Mouse (Mus musculus): ENCODE data around the gene Ccdc34.

Gene Ccdc34

DNA sequence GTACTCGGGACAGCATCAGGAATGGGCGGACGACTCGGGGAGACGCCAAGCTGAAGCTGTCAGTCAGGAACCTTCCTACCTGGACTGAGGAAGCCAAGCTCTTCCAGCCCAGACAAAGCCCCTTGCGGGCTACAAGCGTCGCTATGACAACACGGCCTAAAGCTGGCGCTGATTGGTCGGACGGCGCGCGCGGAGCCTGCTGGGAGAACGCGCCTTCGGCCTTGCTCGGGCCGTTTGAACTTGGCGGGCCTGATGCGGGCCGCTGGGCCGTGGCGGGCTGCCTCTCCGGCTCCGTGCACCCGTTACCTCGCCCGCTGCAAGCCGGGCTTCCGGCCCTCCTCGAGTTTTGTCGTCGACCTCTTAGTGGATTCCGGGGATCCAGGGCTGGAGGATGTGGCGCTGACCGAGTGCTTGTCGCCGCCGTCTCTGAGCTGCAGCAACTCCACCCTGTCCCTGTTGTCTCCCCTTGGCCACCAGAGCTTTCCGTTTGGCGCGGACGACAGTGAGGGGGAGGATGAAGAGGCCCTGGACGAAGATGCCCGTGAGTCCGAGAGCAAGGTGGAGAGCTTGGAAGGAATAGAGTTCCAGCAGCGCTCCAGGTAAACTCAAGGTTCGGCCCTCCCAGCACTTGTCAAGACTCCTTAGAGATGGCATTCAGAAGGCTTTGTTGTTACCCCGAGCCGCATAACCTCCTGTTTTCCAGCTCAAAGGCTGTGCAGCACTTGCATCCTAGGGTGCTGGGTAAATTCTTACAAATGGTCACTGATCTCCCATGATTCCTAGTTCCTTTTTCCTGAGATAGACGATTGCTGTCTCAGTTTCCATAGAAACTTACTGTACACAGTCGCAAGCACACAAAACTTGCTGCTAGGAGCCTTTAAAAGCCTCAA, at the start of gene Ccdc34:
Gene Ccdc34, plus strand, starts transcription at position 202 of the 890 bp plus-strand sequence.
- DNase-seq, result peak; percentile 95 to 96

DNA sequence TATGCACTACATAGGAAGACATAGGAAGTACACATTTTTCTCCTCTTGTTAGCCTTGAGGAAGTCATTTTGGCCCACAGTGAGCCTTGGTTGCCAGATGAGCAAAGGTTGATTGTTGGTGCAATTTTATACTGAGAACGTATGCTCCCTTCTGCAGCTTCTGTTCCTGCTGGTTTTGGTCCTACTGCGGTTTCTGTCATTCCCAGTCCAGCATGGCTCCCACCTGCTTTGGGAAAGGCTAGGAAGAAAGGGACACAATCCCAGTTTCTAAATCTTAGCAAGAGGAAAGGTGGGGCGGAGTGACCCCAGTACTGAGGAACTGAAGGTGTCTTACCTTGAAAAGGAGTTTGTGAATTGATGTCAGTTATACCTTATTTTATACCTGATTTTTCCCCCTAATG, 48.2 kb upstream of the Ccdc34 start:
- no peak for DNase-seq

DNA sequence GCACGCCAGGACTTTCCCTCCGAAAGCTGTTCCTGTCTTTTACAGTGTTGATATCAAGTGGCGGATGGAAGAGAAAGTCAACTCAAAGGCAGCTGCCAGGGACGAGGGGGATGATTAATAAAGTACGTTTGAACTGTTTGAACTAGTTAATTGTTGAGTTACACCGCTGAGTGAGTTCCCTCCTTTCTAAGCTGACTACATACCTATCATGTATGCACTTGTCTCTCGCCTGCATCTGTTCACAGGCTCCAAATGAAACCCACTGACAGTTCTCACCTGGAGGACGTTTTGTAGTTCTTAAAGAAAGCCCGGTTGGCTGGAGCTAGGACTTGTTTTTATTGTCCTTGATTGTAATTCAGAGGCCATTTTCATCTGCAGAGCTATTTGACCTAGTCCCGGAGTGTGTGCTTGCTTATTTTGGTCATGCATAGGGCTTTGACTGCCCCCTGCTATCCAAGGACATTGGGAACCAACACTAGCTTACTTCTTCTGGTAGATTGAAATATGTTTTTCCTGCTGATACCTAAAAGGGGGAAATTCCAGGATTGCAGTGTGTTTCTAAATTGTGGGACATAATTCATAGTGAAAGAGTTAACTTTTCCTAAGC, 47.6 kb upstream of the Ccdc34 start:
- DNase-seq, result no peak

DNA sequence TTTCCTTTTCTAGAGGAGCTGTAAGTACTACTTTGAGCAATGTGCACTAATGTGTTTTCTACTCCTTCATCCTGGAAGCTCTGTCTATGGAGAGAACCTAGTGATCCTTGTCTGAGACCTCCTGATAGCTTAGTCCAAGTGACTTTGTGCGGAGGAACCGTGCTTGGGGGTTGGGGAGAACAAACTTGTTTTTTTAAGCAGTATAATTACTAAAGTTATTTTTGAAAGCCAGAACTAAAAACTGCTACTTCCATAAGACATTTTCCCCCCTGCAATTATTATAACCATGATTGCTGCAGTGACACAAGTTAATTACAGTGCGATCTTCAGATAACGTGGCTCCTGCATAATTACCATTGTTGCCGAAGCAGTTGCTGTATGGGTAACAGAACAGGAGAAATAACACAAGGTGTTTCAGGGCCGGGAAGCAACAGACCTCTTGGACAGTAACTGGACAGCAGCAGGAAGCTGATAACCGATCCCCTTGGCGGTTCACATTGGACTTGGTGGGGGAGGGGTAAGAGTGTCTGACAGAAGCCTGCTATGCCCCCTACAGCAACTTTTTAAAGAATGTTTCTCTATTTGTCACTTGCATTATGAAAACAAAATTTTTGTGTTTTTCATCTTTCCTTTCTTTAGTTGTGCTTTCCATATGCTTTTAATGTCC, 46.7 kb upstream of the Ccdc34 start:
- peak; percentile 20 to 38 for DNase-seq

DNA sequence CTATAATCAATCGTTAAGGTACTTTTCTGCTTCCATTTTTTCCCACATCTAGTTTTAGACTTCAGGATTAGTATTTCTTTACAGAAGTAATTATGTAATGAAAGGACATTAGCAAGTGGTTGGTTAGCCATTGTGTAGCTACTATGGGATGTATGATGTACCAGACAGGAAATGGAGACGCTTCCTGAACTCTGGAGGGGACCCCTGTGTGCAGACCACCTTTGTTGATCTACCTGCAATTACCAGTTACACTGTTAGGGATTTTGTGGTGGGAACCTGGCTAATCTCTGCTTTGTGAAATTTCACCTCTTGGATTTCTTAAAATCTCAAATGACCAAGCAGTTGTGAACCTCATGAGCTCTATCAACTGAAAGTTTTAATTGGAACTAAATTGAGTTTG, 45.3 kb upstream of the Ccdc34 start:
- no peak for DNase-seq

DNA sequence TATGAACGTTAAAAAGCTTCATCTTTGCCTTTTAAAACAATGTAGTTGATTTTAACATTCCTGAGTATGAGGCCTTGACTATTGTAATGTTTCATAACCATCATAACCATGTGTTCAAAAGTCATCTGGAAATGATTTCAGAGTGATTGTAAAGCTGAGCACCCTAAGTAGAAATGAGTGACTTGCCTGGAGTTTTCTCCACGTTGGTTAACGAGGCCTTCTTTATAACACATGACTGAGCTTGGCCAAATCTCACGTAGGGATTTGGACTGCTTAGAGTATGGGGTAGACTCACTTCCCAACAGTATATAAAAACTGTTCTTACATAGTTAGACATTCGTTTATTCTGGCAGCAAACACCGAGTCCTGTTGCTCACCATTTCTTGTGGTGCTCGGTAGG, 44.7 kb upstream of the Ccdc34 start:
- no peak for DNase-seq

DNA sequence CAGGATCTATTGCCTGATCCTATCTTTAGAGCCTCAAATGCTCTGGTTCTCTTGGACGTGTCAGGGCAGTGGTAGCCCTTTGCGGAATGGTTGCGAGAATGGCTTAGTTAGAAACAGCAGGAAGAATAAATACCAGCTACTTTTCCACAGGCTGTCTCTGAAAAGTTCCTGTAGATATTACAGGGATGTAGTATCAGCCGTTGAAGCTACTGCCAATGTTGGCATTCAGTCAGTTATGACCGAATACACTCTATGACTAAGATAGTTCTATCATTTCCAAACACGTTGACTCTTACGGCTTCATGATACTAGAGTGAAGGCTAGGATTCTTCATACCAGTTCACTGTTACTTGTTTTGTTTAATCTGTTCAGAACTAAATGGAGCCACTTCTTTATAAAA, 42.8 kb upstream of the Ccdc34 start:
- DNase-seq, result no peak

DNA sequence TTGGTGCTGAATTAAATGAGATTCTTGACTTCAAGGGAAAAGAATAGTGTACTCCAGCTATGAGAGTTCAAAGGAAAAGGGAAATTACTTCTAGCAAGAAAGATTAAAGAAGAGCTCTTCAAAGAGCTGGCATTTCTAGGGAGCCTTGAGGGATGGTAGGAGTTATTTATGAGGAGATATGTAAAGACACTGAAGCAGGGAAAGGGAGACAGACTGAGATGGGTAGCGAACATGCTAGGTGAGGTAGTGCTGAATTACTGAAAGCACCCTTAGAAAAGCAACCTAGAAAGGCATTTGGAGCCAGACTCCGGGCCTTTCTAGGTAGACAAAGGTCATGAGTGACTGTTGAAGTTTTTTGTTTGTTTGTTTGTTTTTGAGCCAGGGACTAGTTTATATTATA, 41.4 kb upstream of the Ccdc34 start:
- DNase-seq, result no peak

DNA sequence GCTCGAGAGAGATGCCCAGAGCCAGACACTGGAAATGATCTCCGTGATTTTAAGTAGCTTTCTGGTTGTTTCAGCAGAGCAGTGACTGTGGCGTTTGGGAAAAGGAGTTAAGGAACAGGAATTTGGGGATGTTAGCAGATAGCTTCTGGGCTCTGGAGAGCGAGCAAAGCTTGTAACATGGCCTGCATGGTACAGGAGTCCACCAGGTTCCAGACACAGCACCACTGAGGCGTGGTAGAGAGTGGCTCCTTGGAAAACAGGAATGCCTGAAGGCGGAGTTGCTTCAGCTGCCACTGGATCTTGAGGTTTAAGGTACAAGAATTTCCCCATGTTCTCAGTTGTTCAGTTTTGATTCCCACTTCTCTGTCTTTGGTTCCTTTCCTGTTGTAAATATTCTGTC, 40.3 kb upstream of the Ccdc34 start:
- DNase-seq, result no peak

DNA sequence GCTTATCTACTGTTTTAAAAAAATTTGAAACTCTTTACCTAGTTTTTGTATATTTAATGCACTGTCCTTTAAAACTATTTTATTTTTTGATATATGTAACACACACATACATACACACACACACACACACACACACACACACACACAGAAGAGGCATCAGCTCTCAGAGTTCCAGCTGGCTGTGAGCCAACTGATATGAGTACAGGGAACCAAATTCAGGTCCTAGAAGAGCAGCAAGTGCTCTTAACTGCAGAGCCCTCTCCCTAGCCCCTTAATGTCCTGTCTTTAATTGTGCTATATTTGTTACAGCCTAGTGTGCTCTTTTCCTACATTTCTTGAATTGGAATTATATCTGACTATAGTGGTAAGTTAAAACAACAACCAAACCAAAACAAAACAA, 38.4 kb upstream of the Ccdc34 start:
- peak; percentile 59 to 64 for DNase-seq

DNA sequence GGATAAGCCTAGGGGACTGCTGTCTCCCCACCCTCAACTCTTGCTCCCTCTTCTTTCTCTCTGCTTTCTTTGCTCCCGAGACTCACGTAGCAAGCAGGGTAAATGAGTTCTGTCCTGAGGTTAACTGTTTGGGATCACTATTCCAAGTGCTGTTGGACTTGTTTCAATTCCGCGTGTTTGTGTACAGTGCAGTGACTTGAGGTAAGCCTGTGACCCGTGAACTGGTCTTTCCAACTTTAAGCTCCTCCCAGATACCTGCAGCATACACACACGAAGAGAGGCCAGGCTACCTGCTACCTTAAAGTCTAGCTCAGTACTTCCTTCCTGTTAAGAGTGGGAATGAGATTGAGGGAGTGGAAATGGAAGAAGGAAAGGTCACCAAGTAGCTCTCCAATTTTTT, 34.2 kb upstream of the Ccdc34 start:
- no peak for DNase-seq

DNA sequence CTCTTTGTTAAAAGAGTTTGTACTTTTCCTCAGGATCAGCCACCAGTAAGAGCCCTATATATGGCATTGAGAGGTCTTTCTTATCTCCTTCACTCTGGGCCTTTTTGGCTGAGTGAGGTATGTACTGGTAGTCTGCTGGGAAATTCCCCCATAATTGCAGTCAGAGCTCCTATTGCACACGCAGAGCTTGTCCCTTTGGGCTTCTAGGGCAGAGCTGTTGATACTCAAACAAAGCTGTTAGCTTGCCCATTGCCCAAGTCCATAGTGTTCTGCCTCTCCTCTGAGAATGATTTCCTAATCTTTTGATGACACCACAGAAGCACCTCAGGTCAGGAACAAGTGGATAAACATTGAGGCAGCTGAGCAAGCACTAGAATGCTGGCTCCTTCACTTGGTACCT, 32.7 kb upstream of the Ccdc34 start:
- DNase-seq, result no peak

DNA sequence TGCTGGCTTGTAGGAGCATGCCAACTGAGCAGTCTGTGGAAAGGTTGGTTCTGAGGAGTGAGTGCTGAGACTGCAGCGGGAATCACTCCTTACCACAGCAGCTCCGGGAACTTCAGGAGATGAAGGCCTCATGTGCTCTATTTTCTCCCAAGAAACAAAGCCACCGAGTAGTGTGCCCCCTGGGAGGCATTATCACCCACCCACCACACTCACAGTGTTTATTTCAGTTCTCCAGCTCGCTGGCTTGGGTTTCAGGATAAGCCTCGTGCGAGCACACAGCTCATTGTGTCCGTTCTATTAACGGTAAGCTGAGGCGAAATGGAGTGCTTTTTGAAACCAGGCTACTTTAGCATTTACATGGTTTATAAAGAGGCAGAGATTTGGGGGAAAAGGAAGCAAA, 32.1 kb upstream of the Ccdc34 start:
- DNase-seq, result no peak

DNA sequence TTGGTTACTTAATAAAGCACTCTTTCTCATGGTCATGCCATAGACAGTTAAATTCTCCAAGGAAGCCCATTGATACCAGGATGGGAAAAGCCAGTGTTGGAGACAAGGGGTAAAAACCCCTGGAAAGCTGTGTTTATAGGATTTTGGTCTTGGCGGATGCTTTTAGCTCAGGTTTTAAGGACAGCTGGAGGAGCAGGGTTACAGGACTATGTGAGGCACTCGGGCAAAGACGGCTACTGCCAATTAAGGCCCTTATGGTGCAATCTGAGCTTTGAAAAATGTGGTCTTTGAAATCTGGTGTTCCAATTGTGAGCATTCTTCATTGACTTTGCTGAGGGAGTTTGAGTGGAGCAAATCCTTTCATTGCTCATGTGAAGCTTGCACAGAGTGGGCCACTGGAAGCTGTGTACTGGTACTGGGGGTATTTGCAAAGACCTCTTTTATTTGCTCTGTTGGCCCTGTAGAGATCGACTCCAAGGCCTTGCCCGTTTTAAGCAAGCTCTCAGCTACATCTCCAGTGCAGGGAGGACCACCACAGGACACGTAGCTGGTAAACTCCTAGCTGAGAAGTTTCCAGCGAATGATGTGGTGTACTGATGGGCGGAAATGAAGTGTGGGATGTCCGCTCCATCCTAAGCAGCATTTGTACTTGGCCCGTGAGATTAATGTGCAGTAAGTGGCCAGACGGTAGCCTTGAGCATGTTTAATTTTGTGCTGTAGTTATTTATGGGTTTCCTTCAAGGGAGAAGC, 31.4 kb upstream of the Ccdc34 start:
- no peak for DNase-seq

DNA sequence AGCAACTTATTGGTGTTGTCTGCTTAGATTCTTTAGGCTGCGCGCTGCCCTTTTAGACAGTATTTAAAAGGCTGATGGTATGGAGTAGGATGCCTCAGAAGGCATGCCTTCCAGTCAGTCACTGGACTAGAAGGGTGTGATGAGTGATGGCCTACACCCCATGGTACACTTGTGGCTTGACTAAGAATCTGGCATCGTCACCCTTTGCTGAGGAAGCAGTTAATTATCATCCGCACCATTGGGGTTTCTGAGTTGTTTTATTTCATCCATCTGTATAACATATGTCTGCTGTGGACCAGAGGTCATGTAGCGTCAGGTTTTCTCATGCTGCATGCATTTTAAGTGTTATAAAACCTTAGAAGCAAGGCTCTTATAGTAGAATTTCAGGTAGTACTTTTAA, 29.7 kb upstream of the Ccdc34 start:
- DNase-seq, result no peak

DNA sequence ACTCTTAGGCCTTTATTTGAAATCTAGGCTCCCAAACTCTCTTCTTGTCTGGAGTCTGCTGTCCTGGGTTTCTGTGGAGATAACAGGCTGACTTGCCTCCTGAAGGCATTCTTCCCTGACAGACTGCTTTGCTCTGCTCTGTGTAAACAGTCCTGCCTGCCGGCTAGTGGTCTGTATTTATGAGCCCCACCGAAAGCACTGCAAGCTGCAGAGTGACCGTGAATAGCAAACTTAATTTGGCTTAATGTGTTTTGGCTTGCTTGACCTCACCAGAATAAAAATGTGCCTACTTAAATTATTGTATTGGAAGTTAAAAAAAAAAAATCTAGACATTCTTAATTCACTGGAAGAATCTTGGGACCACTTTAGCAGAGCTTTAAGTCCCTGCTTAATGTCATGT, 28.4 kb upstream of the Ccdc34 start:
- no peak for DNase-seq

DNA sequence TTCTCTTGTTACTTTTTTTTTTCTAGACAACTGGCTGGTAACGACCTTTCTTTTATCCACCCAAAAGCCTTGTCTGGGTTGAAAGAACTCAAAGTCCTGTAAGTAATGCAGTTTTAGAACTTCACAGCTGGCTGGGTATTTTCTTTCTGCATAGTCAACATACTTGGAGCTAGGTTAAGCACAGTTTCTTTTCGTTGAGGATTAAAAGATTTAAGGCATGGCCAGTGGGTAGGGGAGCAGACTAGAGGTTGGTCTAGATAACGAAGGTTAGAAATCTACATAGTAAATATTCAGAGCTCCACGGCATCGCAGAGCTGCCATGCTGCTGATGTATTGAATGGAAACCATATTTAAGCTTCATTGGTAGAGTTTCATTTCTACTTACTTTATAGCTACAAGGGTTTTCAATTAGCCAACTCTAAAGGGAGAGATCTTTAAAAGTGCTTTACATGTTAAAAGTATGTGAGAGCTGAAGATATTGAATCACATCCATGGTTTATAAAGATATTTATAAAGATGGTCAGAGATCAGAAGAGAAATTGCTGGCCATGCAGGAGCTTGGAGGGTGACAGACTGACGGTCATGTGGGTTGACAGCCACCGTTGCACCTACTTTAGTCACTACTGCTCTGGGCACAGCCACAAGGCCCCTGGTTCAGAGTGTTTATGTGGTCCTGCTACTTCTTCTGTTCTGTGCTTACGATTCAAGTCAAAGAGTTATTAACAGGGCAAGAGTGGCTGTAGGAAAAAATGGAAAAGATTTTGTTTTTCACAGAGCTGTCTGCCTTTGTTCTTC, 27.7 kb upstream of the Ccdc34 start:
- DNase-seq, result no peak

DNA sequence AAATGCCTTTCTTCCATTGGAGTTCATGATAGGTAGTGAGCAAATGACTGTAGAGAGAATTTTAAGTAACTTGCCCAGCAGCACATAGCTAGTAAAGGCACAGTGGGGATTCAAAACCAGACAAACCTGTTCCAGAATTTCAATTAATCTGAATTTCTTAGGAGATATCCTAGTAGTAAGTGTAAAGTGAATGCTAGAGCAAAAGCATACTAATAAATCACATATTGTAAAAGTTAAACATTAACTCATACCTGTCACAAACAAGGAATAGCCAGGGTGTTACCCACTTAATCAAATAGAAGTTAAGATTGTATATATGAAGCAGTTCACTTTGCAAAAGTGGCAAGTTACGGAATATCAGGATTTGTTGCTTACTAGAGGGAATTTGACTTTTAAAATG, 25.9 kb upstream of the Ccdc34 start:
- DNase-seq, result no peak

DNA sequence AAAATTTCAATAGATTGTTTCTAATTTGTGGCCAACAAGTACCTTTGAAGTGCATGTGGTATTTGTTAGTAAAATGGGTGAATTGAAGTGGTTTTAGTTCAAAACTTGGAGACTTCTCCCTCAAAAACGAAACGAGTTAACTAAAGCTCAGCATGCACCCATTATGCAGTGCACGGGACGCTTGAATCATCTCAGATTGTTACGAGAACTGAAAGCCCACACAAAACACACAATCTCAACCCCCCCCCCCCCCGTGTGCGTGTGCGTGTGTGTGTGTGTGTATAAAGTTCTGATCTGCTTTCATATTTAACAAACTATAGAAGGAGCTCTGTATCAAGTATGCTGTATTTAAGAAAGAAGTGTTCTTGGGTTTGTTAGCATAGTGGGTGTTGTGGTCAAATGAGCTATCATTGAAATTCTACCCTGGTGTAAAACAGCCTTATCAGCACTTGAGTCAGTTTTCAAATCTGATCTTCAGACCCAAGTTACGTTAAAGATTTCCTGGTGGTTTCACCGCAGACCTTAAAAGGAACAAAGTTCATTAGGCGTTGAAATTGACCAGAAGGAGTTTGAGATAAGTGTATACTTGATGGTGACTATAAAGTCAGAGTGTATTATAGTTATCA, 25.1 kb upstream of the Ccdc34 start:
- no peak for DNase-seq

DNA sequence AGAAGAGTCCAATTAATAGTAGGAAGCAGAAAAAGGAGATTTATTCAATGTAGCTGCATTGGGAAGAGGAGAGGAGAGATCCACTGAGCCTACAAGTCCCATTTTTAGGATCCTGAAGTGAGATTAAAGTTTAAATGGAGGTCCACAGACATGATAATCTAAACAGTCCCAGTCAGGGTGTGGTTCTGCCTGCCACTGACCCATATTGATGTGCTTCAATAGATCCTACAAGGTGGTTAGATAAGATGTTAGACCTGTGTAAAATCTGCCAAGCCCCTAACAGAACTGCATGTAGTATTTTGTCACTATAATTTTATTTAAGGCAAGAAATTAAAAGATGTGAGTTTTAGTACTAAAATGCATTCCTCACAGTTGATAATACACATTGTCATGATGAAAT, 24.2 kb upstream of the Ccdc34 start:
- no peak for DNase-seq

DNA sequence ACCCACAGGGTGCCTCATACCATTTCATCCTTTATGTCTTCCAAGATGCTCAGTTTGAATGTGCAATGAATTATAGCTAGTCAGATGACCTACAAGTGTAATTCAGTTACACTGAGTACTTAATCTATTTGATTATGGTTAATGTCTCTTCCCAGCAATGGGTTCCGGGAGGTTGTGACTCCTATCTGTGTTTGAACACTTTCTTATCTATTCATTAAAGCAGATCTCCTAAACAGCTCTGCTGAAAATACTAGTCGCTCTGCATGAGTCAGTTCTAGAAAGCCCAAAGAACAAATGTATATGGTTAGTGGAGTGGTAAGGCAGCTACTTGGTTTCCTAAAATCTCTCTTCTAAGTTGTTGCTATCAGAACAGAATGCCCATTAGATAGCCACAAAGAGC, 22.6 kb upstream of the Ccdc34 start:
- DNase-seq, result no peak

DNA sequence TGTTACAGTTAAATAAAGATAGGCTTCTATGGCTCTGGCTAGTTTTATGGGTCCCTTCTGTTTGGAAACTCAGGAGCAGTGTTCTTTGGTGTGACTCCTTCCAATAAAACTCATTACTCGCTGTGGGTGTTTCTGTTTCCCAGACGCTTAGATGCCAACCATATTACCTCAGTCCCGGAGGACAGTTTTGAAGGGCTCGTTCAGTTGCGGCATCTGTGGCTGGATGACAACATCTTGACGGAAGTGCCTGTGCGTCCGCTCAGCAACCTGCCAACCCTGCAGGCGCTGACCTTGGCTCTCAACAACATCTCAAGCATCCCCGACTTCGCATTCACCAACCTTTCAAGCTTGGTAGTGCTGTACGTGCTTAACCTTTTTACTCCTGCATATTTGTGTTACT, 21.2 kb upstream of the Ccdc34 start:
- DNase-seq, result peak in 1 of 2 experiments; percentile 11
